Mouse (Mus musculus) ES-Bruce4 (cell line): ENCODE results near the gene Parva.

Experiments used
- CTCF ChIP-seq: IDR thresholded peaks from one replicate; pipeline ENCODE4 v1.8.1; 2011; ENCODE audit warnings: low read depth, low read length
- POLR2A ChIP-seq: IDR thresholded peaks from one replicate; pipeline ENCODE4 v1.8.1; 2011; ENCODE audit warnings: low read length; ENCODE audit not compliant: insufficient read depth

- TF ChIP-seq CTCF (no peak), POLR2A (no peak)
These were observed 19.2 kb downstream of the Parva start for GRCm38 (mm10) chr7:112446498-112446897.
